Mouse (Mus musculus): ENCODE results near the gene Apobec2. TPM values are rescaled to one million over a fixed set of nuclear protein-coding genes. Genes with fewer than 3 reads are reported as not detected.
A peak's percentile ranks its signal among the peaks of the same experiment; 100 is the strongest.

Apobec2 gene
- total and polyA plus RNA-seq, 3 experiments = 0.11 TPM; not detected in 2

- peaks cover 78% of the 10 kb centered on the region for H3K36me3 ChIP-seq (replicated peaks)
- peaks cover 43% of the 10 kb centered on the region for H3K4me1 ChIP-seq (ENCODE audit: insufficient read depth, low read depth, low read length)
- H3K9me3 ChIP-seq (replicated peaks) = no peaks in the 10 kb centered on the region
- TF ChIP-seq POLR2AphosphoS5 (IDR thresholded peaks at IDR 0.05; ENCODE audit: insufficient replicate concordance, low read depth, low read length) = no peak
- peak; percentile 35; the same call in 1 of the 2 replicates for TF ChIP-seq CTCF (IDR thresholded peaks at IDR 0.05; ENCODE audit: low read depth, low read length)
- TF ChIP-seq GATA1 (IDR thresholded peaks at IDR 0.05; ENCODE audit: borderline replicate concordance, low read length) = no peak
- TF ChIP-seq TAL1 (conservative IDR thresholded peaks at IDR 0.05; ENCODE audit: low read depth, low read length) = no peak
- no peak for TF ChIP-seq GATA2 (IDR thresholded peaks at IDR 0.05; ENCODE audit: borderline replicate concordance, low read depth, low read length)
- no peaks in the 10 kb centered on the region for H3K27me3 ChIP-seq (ENCODE audit: insufficient read depth, low read length)
- no peak overlapping the region for H3K4me3 ChIP-seq (ENCODE audit: low read depth, low read length)
- peak; percentile 63 for ATAC-seq (ENCODE audit: extremely low read depth, insufficient number of reproducible peaks, low FRiP score, poor library complexity, severe bottlenecking)
- peak; percentile 36 for DNase-seq (ENCODE audit: low spot score)
Measured at GRCm38 (mm10) chr17:48416425-48417195, 16.1 kb downstream of the Apobec2 start.

DNA sequence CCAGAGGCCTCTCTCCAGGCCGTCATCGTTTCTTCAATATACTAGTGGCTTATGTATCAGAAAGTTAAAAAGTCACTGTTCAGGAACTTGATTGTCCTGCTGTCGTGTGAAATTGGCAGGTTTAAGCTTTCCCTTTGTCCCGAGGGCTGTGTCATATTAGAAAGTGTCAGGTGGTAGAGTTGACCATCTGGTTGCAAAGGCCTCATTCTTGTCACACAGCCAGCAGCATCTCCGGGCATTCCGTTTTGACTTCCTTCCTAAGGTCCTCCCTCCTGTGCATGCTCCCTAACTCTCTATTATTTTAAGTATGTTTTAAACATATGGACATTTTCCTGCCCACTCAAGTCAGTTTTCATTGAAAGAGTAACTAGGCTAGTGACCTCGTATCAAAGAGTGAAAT is 16.7 kb downstream of the Apobec2 start:
- Histone ChIP-seq H3K4me1 (ENCODE audit: insufficient read depth, low read depth, low read length) (peaks cover 43% of the 10 kb centered on the region), H3K36me3 (replicated peaks) (peaks cover 78% of the 10 kb centered on the region), H3K9me3 (replicated peaks) (no peaks in the 10 kb centered on the region), H3K4me3 (ENCODE audit: low read depth, low read length) (no peak overlapping the region), H3K27me3 (ENCODE audit: insufficient read depth, low read length) (no peaks in the 10 kb centered on the region)
- no peak for ATAC-seq (ENCODE audit: extremely low read depth, insufficient number of reproducible peaks, low FRiP score, poor library complexity, severe bottlenecking)
- no peak for DNase-seq (ENCODE audit: low spot score)
- TF ChIP-seq POLR2AphosphoS5 (IDR thresholded peaks at IDR 0.05; ENCODE audit: insufficient replicate concordance, low read depth, low read length) (no peak), GATA2 (IDR thresholded peaks at IDR 0.05; ENCODE audit: borderline replicate concordance, low read depth, low read length) (no peak), CTCF (IDR thresholded peaks at IDR 0.05; ENCODE audit: low read depth, low read length) (no peak), GATA1 (IDR thresholded peaks at IDR 0.05; ENCODE audit: borderline replicate concordance, low read length) (no peak)

- Histone ChIP-seq H3K4me3 (ENCODE audit: low read depth, low read length) (peak overlapping the region; percentile 92), H3K9me3 (replicated peaks) (no peaks in the 10 kb centered on the region), H3K36me3 (replicated peaks) (peaks cover 58% of the 10 kb centered on the region), H3K4me1 (ENCODE audit: insufficient read depth, low read depth, low read length) (peaks cover 41% of the 10 kb centered on the region), H3K27me3 (ENCODE audit: insufficient read depth, low read length) (no peaks in the 10 kb centered on the region)
- TF ChIP-seq POLR2AphosphoS5 (IDR thresholded peaks at IDR 0.05; ENCODE audit: insufficient replicate concordance, low read depth, low read length) (no peak), GATA1 (IDR thresholded peaks at IDR 0.05; ENCODE audit: borderline replicate concordance, low read length) (no peak), CTCF (IDR thresholded peaks at IDR 0.05; ENCODE audit: low read depth, low read length) (no peak), TAL1 (conservative IDR thresholded peaks at IDR 0.05; ENCODE audit: low read depth, low read length) (no peak), GATA2 (IDR thresholded peaks at IDR 0.05; ENCODE audit: borderline replicate concordance, low read depth, low read length) (no peak)
- ATAC-seq (ENCODE audit: extremely low read depth, insufficient number of reproducible peaks, low FRiP score, poor library complexity, severe bottlenecking) (no peak), DNase-seq (ENCODE audit: low spot score) (no peak)
Measured at GRCm38 (mm10) chr17:48411241-48411640, 21.5 kb downstream of the Apobec2 start.

DNA sequence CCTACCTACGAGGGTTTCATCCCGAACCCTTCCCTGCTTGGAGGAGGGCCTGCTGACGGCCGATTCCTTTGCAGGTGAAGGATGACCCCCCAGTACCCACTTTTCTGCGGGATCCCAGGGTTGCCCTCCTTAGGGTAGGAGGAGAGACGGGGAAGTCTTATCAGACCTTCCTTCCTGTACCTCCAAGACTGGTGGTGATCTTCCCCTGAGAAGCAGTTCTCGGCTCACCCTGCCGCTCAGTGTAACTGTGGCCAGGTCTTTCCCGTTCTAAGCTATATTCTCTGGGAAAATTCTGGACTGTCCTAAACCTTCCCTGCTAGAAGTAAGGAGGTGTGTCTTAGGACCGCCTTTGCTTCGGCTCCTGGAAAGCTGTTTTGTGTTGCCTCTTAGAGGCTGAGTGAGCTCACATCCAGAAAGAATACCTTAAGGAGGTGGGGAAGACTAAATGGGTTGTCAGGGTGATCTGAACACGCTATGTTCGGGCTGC is 22.4 kb downstream of the Apobec2 start:
- peaks cover 56% of the 10 kb centered on the region for H3K36me3 ChIP-seq (replicated peaks)
- ATAC-seq (ENCODE audit: extremely low read depth, insufficient number of reproducible peaks, low FRiP score, poor library complexity, severe bottlenecking) = no peak
- H3K27me3 ChIP-seq (ENCODE audit: insufficient read depth, low read length) = no peaks in the 10 kb centered on the region
- peak; percentile 43 for DNase-seq (ENCODE audit: low spot score)
- no peaks in the 10 kb centered on the region for H3K9me3 ChIP-seq (replicated peaks)
- TF ChIP-seq POLR2AphosphoS5 (IDR thresholded peaks at IDR 0.05; ENCODE audit: insufficient replicate concordance, low read depth, low read length) (no peak), TAL1 (conservative IDR thresholded peaks at IDR 0.05; ENCODE audit: low read depth, low read length) (no peak), GATA1 (IDR thresholded peaks at IDR 0.05; ENCODE audit: borderline replicate concordance, low read length) (no peak), GATA2 (IDR thresholded peaks at IDR 0.05; ENCODE audit: borderline replicate concordance, low read depth, low read length) (no peak), CTCF (IDR thresholded peaks at IDR 0.05; ENCODE audit: low read depth, low read length) (no peak)
- peak overlapping the region; percentile 92 for H3K4me3 ChIP-seq (ENCODE audit: low read depth, low read length)
- peaks cover 46% of the 10 kb centered on the region for H3K4me1 ChIP-seq (ENCODE audit: insufficient read depth, low read depth, low read length)

- Histone ChIP-seq H3K9me3 (replicated peaks) (no peaks in the 10 kb centered on the region), H3K36me3 (replicated peaks) (peaks cover 51% of the 10 kb centered on the region), H3K4me1 (ENCODE audit: insufficient read depth, low read depth, low read length) (peaks cover 48% of the 10 kb centered on the region), H3K4me3 (ENCODE audit: low read depth, low read length) (peak within 1 kb of the TSS; percentile 92), H3K27me3 (ENCODE audit: insufficient read depth, low read length) (no peaks in the 10 kb centered on the region)
- TF ChIP-seq GATA1 (IDR thresholded peaks at IDR 0.05; ENCODE audit: borderline replicate concordance, low read length) = no peak
- no peak for TF ChIP-seq POLR2AphosphoS5 (IDR thresholded peaks at IDR 0.05; ENCODE audit: insufficient replicate concordance, low read depth, low read length)
- no peak for TF ChIP-seq GATA2 (IDR thresholded peaks at IDR 0.05; ENCODE audit: borderline replicate concordance, low read depth, low read length)
- TF ChIP-seq TAL1 (conservative IDR thresholded peaks at IDR 0.05; ENCODE audit: low read depth, low read length) = no peak
- TF ChIP-seq CTCF (IDR thresholded peaks at IDR 0.05; ENCODE audit: low read depth, low read length) = no peak
- peak; percentile 77 for ATAC-seq (ENCODE audit: extremely low read depth, insufficient number of reproducible peaks, low FRiP score, poor library complexity, severe bottlenecking)
- peak; percentile 97 for DNase-seq (ENCODE audit: low spot score)
Measured at GRCm38 (mm10) chr17:48409380-48410298, 23.1 kb downstream of the Apobec2 start, which contains the start of the genes Nfya and Oard1. Nfya (minus strand) TSS chr17:48409906. Oard1 (plus strand) TSS chr17:48410014.

Data from G1E (cell line).